Mouse (Mus musculus) intestine, embryonic 16.5 days (tissue): ENCODE measurements around the gene Mapkapk2. TPM values are rescaled to one million over a fixed set of nuclear protein-coding genes. Genes with fewer than 3 reads are reported as not detected.
A peak's percentile ranks its signal among the peaks of the same experiment; 100 is the strongest.

Experiments
- ATAC-seq: fragments of 200-750 bp; cut with Nextera tagmentation; 2 replicates; pipeline ENCODE4 v1.8.0; 2017; ENCODE audit warnings: moderate TSS enrichment, moderate library complexity
- H3K27ac ChIP-seq: fragments of 300-500 bp; sonication (generic); 2 replicates; pipeline ENCODE4 v1.5.1; 2014; ENCODE audit warnings: mild to moderate bottlenecking, low read length
- H3K27me3 ChIP-seq: fragments of 300-500 bp; sonication (generic); replicated peaks from 2 replicates; pipeline ENCODE4 v1.6.1; 2014; ENCODE audit warnings: low read length, control low read depth, mixed read lengths; ENCODE audit not compliant: control insufficient read depth, insufficient read depth
- H3K36me3 ChIP-seq: fragments of 300-500 bp; sonication (generic); 2 replicates; pipeline ENCODE4 v1.6.1; 2014; ENCODE audit warnings: low read length, control low read depth; ENCODE audit not compliant: control insufficient read depth, insufficient read depth
- H3K4me1 ChIP-seq: fragments of 300-500 bp; sonication (generic); 2 replicates; pipeline ENCODE4 v1.6.1; 2014; ENCODE audit warnings: low read length, control low read depth, mixed read lengths; ENCODE audit not compliant: control insufficient read depth, insufficient read depth
- H3K4me2 ChIP-seq: fragments of 300-500 bp; sonication (generic); 2 replicates; pipeline ENCODE4 v1.6.1; 2014; ENCODE audit warnings: low read depth, low read length, control low read depth
- H3K4me3 ChIP-seq: fragments of 300-500 bp; sonication (generic); 2 replicates; pipeline ENCODE4 v1.5.1; 2014; ENCODE audit warnings: mild to moderate bottlenecking, low read length
- H3K9ac ChIP-seq: fragments of 300-500 bp; sonication (generic); 2 replicates; pipeline ENCODE4 v1.6.1; 2014; ENCODE audit warnings: low read depth, low read length
- H3K9me3 ChIP-seq: fragments of 300-500 bp; sonication (generic); 2 replicates; pipeline ENCODE4 v1.6.1; 2016; ENCODE audit warnings: low read length, control low read depth; ENCODE audit not compliant: control insufficient read depth
- WGBS: fragments of 180-500 bp; shearing (Covaris S2); extraction: QIAGEN DNeasy Blood & Tissue Kit; methylation state at CpG from one replicate; pipeline ENCODE4 v1.1.7; 2014; 5-methylcytosine and 5-hydroxymethylcytosine counted together
- polyA plus RNA-seq: library from polyadenylated mRNA; unstranded; fragments of >200 nt; fragmentation: Nextera tagmentation; extraction: Ambion mirVana; gene quantifications from 2 replicates; pipeline ENCODE4 v1.2.1, GENCODE M21; 2015

Gene Mapkapk2
- polyA plus RNA-seq, 1 experiment from 2014 or later, result 13.1 TPM

GRCm38 (mm10) chr1:131085957-131086739, 11.5 kb downstream of the Mapkapk2 start:
- no peaks in the 10 kb centered on the region for H3K27me3 ChIP-seq
- no peaks in the 10 kb centered on the region for H3K9me3 ChIP-seq
- H3K27ac ChIP-seq, result no peak overlapping the region
- H3K4me2 ChIP-seq, result no peak overlapping the region
- ATAC-seq, result no peak
- no peak overlapping the region for H3K4me3 ChIP-seq
- peaks cover 82% of the 10 kb centered on the region for H3K4me1 ChIP-seq
- no peaks in the 10 kb centered on the region for H3K36me3 ChIP-seq
- no peak overlapping the region for H3K9ac ChIP-seq
- 34% methylated on average over 4 of the region's 4 CpGs for WGBS

- Histone ChIP-seq H3K9ac (no peak overlapping the region), H3K4me3 (no peak overlapping the region), H3K27me3 (no peaks in the 10 kb centered on the region), H3K4me2 (no peak overlapping the region), H3K9me3 (no peaks in the 10 kb centered on the region), H3K27ac (no peak overlapping the region), H3K4me1 (peaks cover 82% of the 10 kb centered on the region), H3K36me3 (no peaks in the 10 kb centered on the region)
- no peak for ATAC-seq
- WGBS, result 78% methylated on average over 3 of the region's 3 CpGs
Measured at GRCm38 (mm10) chr1:131085272-131085671, 12.4 kb downstream of the Mapkapk2 start.

GRCm38 (mm10) chr1:131084289-131084688, 13.3 kb downstream of the Mapkapk2 start:
- peaks cover 78% of the 10 kb centered on the region for H3K4me1 ChIP-seq
- no peaks in the 10 kb centered on the region for H3K9me3 ChIP-seq
- no peak overlapping the region for H3K4me3 ChIP-seq
- WGBS, result 25% methylated on average over 8 of the region's 8 CpGs
- no peaks in the 10 kb centered on the region for H3K36me3 ChIP-seq
- H3K4me2 ChIP-seq, result no peak overlapping the region
- peak; percentile 81 for ATAC-seq
- peak overlapping the region; percentile 75 for H3K27ac ChIP-seq
- H3K27me3 ChIP-seq, result no peaks in the 10 kb centered on the region
- no peak overlapping the region for H3K9ac ChIP-seq

GRCm38 (mm10) chr1:131083609-131084008, 14.0 kb downstream of the Mapkapk2 start:
- Histone ChIP-seq H3K9me3 (no peaks in the 10 kb centered on the region), H3K9ac (no peak overlapping the region), H3K4me3 (no peak overlapping the region), H3K27me3 (no peaks in the 10 kb centered on the region), H3K4me1 (peaks cover 76% of the 10 kb centered on the region), H3K36me3 (no peaks in the 10 kb centered on the region), H3K4me2 (0 out of 2 replicates have a peak overlapping the region, but pooled peaks have one; percentile 7), H3K27ac (peak overlapping the region; percentile 75)
- peak; percentile 31; the same call in 1 of the 2 replicates for ATAC-seq
- 19% methylated on average over 4 of the region's 4 CpGs for WGBS

DNA sequence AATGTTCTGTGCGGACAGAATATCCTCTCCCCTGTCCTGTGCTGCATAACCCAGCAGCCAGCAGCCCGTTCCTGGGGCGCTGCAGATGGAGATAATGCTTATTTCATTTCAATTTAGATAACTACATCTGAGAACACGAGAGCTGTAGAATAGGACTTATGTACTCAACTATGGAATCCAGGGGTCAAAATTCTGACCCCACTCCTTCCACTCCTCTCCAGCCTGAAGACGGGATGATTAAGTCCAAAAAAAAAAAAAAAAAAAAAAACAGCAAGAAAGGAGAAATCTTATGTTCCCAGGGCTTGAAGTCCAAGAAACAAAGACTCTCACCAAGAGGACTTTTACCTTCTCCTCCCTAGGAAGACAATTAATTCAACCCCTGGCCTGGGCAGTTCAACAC, 14.5 kb downstream of the Mapkapk2 start:
- peaks cover 74% of the 10 kb centered on the region for H3K4me1 ChIP-seq
- H3K27me3 ChIP-seq, result no peaks in the 10 kb centered on the region
- 46% methylated on average over 5 of the region's 5 CpGs for WGBS
- H3K4me3 ChIP-seq, result no peak overlapping the region
- no peaks in the 10 kb centered on the region for H3K36me3 ChIP-seq
- H3K4me2 ChIP-seq, result no peak overlapping the region
- H3K27ac ChIP-seq, result peak overlapping the region; percentile 75
- H3K9me3 ChIP-seq, result no peaks in the 10 kb centered on the region
- ATAC-seq, result no peak
- no peak overlapping the region for H3K9ac ChIP-seq

- no peaks in the 10 kb centered on the region for H3K27me3 ChIP-seq
- peaks cover 66% of the 10 kb centered on the region for H3K4me1 ChIP-seq
- H3K27ac ChIP-seq, result no peak overlapping the region
- H3K9me3 ChIP-seq, result no peaks in the 10 kb centered on the region
- WGBS, result 78% methylated on average over 1 of the region's 1 CpGs
- no peak overlapping the region for H3K4me2 ChIP-seq
- H3K36me3 ChIP-seq, result peaks cover 5% of the 10 kb centered on the region; the same call in 1 of the 2 replicates
- no peak for ATAC-seq
- H3K4me3 ChIP-seq, result no peak overlapping the region
- no peak overlapping the region for H3K9ac ChIP-seq
Measured at GRCm38 (mm10) chr1:131080686-131081085, 16.9 kb downstream of the Mapkapk2 start.

- no peaks in the 10 kb centered on the region for H3K27me3 ChIP-seq
- peaks cover 5% of the 10 kb centered on the region; the same call in 1 of the 2 replicates for H3K36me3 ChIP-seq
- no peak overlapping the region; the same call in 1 of the 2 replicates for H3K9ac ChIP-seq
- peaks cover 65% of the 10 kb centered on the region for H3K4me1 ChIP-seq
- no peak overlapping the region for H3K4me3 ChIP-seq
- peak; percentile 34; the same call in 1 of the 2 replicates for ATAC-seq
- H3K9me3 ChIP-seq, result no peaks in the 10 kb centered on the region
- no peak overlapping the region for H3K4me2 ChIP-seq
- H3K27ac ChIP-seq, result no peak overlapping the region
- 44% methylated on average over 4 of the region's 4 CpGs for WGBS
Measured at GRCm38 (mm10) chr1:131079762-131080161, 17.9 kb downstream of the Mapkapk2 start.

- no peak for ATAC-seq
- peaks cover 65% of the 10 kb centered on the region for H3K4me1 ChIP-seq
Measured at GRCm38 (mm10) chr1:131078761-131079330, 18.8 kb downstream of the Mapkapk2 start.

GRCm38 (mm10) chr1:131075098-131075791, 22.4 kb downstream of the Mapkapk2 start:
- Histone ChIP-seq H3K4me3 (no peak overlapping the region), H3K4me1 (peaks cover 46% of the 10 kb centered on the region), H3K9me3 (no peaks in the 10 kb centered on the region), H3K4me2 (no peak overlapping the region), H3K9ac (no peak overlapping the region), H3K36me3 (peaks cover 5% of the 10 kb centered on the region; the same call in 1 of the 2 replicates), H3K27ac (no peak overlapping the region), H3K27me3 (no peaks in the 10 kb centered on the region)
- ATAC-seq, result no peak
- WGBS, result 79% methylated on average over 7 of the region's 7 CpGs

More at GRCm38 (mm10) chr1:131078761-131079330, 18.8 kb downstream of the Mapkapk2 start:
- peaks cover 5% of the 10 kb centered on the region; the same call in 1 of the 2 replicates for H3K36me3 ChIP-seq
- H3K27ac ChIP-seq, result 0 out of 2 replicates have a peak overlapping the region, but pooled peaks have one; percentile 4
- H3K9ac ChIP-seq, result no peak overlapping the region; the same call in 1 of the 2 replicates
- no peak overlapping the region for H3K4me3 ChIP-seq
- WGBS, result 44% methylated on average over 3 of the region's 3 CpGs
- H3K9me3 ChIP-seq, result no peaks in the 10 kb centered on the region
- H3K4me2 ChIP-seq, result no peak overlapping the region
- H3K27me3 ChIP-seq, result no peaks in the 10 kb centered on the region
